Mouse (Mus musculus) heart, embryonic 16.5 days (tissue): ENCODE data around the gene Mecp2. TPM values are rescaled to one million over a fixed set of nuclear protein-coding genes. Genes with fewer than 3 reads are reported as not detected.
"Not testable (repeated sequence)": the region's sequence is repeated elsewhere in the genome, so short reads cannot be mapped to it uniquely, and the experiment has no call there.

ENCODE experiments used
- ATAC-seq: fragments of 200-750 bp; cut with Nextera tagmentation; replicated peaks from 2 replicates; pipeline ENCODE4 v1.8.0; 2017; ENCODE audit warnings: moderate number of reproducible peaks; ENCODE audit not compliant: insufficient read depth, low FRiP score; ENCODE audit errors: extremely low read depth
- H3K27ac ChIP-seq: fragments of 300-500 bp; sonication (generic); 2 replicates; pipeline ENCODE4 v1.5.1; 2014; ENCODE audit warnings: mild to moderate bottlenecking, low read length, control low read depth, moderate library complexity
- H3K27me3 ChIP-seq: fragments of 300-500 bp; sonication (generic); 2 replicates; pipeline ENCODE4 v1.6.1; 2014; ENCODE audit warnings: low read length, mixed read lengths; ENCODE audit not compliant: control insufficient read depth, insufficient read depth
- H3K36me3 ChIP-seq: fragments of 300-500 bp; sonication (generic); 2 replicates; pipeline ENCODE4 v1.6.1; 2014; ENCODE audit not compliant: control insufficient read depth, insufficient read depth
- H3K4me1 ChIP-seq: fragments of 300-500 bp; sonication (generic); 2 replicates; pipeline ENCODE4 v1.6.1; 2014; ENCODE audit warnings: low read length, mixed read lengths; ENCODE audit not compliant: control insufficient read depth, insufficient read depth
- H3K4me2 ChIP-seq: fragments of 300-500 bp; sonication (generic); 2 replicates; pipeline ENCODE4 v1.6.1; 2014; ENCODE audit warnings: low read depth, mild to moderate bottlenecking, control low read depth, low read length
- H3K4me3 ChIP-seq: fragments of 300-500 bp; sonication (generic); 2 replicates; pipeline ENCODE4 v1.5.1; 2014; ENCODE audit warnings: mild to moderate bottlenecking, control low read depth, low read length
- H3K9ac ChIP-seq: fragments of 300-500 bp; sonication (generic); 2 replicates; pipeline ENCODE4 v1.6.1; 2014; ENCODE audit warnings: low read length, control low read depth
- H3K9me3 ChIP-seq: fragments of 300-500 bp; sonication (generic); replicated peaks from 2 replicates; pipeline ENCODE4 v1.6.1; 2016; ENCODE audit warnings: low read length; ENCODE audit not compliant: control insufficient read depth
- WGBS: fragments of 180-500 bp; shearing (Covaris S2); extraction: QIAGEN DNeasy Blood & Tissue Kit; methylation state at CpG from one replicate; pipeline ENCODE4 v1.1.7; 2014; 5-methylcytosine and 5-hydroxymethylcytosine counted together
- polyA plus RNA-seq: library from polyadenylated mRNA; unstranded; fragments of >200 nt; fragmentation: Nextera tagmentation; extraction: Ambion mirVana; gene quantifications from 2 replicates; pipeline ENCODE4 v1.2.1, GENCODE M21; 2015

Gene Mecp2
- polyA plus RNA-seq, result 11.3 and 11.5 TPM in 2 replicates

DNA sequence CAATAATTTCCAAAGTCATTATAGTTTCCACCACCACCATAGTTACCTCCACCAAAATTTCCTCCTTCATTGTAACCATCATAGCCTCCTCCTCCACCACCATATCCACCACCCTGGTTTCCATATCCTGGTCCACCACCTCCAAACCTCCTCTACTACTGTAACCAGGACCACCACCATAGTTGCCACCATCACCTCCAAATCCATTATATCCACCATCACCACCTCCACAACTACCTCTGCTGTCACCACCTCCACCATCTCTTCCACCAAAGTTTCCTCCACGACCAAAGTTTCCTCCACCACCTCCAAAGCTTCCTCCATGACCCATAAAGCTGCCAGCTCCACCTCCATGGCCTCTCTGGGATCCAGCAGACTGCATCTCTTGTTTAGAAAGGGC is at the start of gene Mecp2:
Mecp2 (minus strand) TSS at position 101 of the 400 bp plus-strand sequence.
- not testable (repeated sequence) for H3K36me3 ChIP-seq, H3K4me1 ChIP-seq, H3K27me3 ChIP-seq, H3K4me2 ChIP-seq, H3K27ac ChIP-seq, H3K9me3 ChIP-seq, H3K4me3 ChIP-seq, H3K9ac ChIP-seq, ATAC-seq
- WGBS, result 26% methylated on average over 1 of the region's 1 CpGs

DNA sequence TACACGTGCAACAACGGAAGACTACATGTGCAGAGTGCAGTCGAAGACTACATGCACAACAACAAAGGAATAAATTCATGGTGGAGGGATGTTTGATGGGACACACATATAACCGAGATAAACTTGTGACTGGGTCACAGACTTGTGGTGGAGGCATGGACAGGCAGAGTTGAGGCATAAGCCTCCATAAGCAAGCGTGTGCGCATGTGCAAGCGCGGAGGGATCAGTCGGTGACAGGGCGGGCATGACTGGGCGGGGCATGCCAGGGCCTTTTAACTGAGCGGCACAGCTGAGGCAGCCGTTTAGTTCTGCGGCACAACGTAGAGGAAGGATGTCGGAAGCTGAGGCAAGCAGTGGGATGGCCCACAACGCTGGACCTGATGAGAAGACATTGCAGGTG is 41.8 kb upstream of the Mecp2 start, which contains the start of gene Tktl1:
Tktl1 (plus strand) TSS at position 301 of the 400 bp plus-strand sequence.
- no peak within 1 kb of the TSS for H3K4me2 ChIP-seq
- no peaks in the 10 kb centered on the region for H3K4me1 ChIP-seq
- no peak within 1 kb of the TSS for H3K4me3 ChIP-seq
- no peaks in the 10 kb centered on the region for H3K9me3 ChIP-seq
- H3K27ac ChIP-seq, result no peak within 1 kb of the TSS
- no peaks in the 10 kb centered on the region for H3K27me3 ChIP-seq
- 86% methylated on average over 17 of the region's 17 CpGs for WGBS
- H3K36me3 ChIP-seq, result no peaks in the 10 kb centered on the region
- H3K9ac ChIP-seq, result no peak within 1 kb of the TSS
- ATAC-seq, result no peak

- no peak for ATAC-seq
- WGBS, result 91% methylated on average over 1 of the region's 1 CpGs
- H3K4me2 ChIP-seq, result no peak within 1 kb of the TSS
- no peaks in the 10 kb centered on the region for H3K27me3 ChIP-seq
- H3K27ac ChIP-seq, result no peak within 1 kb of the TSS
- H3K36me3 ChIP-seq, result no peaks in the 10 kb centered on the region
- H3K9ac ChIP-seq, result no peak within 1 kb of the TSS
- H3K9me3 ChIP-seq, result no peaks in the 10 kb centered on the region
- H3K4me3 ChIP-seq, result no peak within 1 kb of the TSS
- no peaks in the 10 kb centered on the region for H3K4me1 ChIP-seq
Measured at GRCm38 (mm10) chrX:74167738-74168137, 32.6 kb upstream of the Mecp2 start, which contains the start of gene Tex28. Gene Tex28, minus strand, starts transcription at chrX:74167838.

- no peaks in the 10 kb centered on the region for H3K9me3 ChIP-seq
- H3K36me3 ChIP-seq, result no peaks in the 10 kb centered on the region
- no peak for ATAC-seq
- H3K27ac ChIP-seq, result no peak within 1 kb of the TSS
- no peaks in the 10 kb centered on the region; the same call in 1 of the 2 replicates for H3K27me3 ChIP-seq
- no peak within 1 kb of the TSS for H3K4me3 ChIP-seq
- H3K4me1 ChIP-seq, result no peaks in the 10 kb centered on the region
- H3K9ac ChIP-seq, result no peak within 1 kb of the TSS
- no peak within 1 kb of the TSS for H3K4me2 ChIP-seq
Measured at GRCm38 (mm10) chrX:74127164-74127563, 8.0 kb downstream of the Mecp2 start, which contains the start of gene Opn1mw. Gene Opn1mw, plus strand, starts transcription at chrX:74127464.

- no peak for ATAC-seq
- Histone ChIP-seq H3K27me3 (no peaks in the 10 kb centered on the region; the same call in 1 of the 2 replicates), H3K36me3 (no peaks in the 10 kb centered on the region), H3K27ac (no peak overlapping the region), H3K4me3 (no peak overlapping the region), H3K9me3 (no peaks in the 10 kb centered on the region), H3K4me1 (no peaks in the 10 kb centered on the region), H3K4me2 (no peak overlapping the region), H3K9ac (no peak overlapping the region)
- WGBS, result 54% methylated on average over 2 of the region's 2 CpGs
Measured at GRCm38 (mm10) chrX:74124975-74125374, 10.2 kb downstream of the Mecp2 start.

DNA sequence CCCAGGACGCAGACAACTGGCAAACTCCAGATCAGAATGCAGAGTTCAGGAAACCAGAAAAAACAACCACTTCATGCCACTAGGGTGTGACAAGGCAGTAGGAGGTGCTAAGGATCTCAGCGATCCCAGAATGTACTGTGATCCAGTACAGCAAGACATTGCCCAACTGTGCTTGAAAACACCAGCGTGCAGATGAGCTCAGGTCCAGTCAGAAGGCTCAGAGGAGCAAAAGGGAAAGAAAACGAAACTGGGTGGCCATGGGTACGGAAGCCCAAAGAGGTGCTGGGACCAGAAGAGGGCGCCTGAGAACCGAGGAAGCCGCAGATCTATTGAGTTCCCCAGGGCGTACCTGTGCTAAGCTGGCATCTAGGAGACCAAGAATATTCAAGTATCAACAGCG is 19.7 kb downstream of the Mecp2 start:
- Histone ChIP-seq H3K36me3 (no peaks in the 10 kb centered on the region), H3K4me3 (peak overlapping the region; percentile 46), H3K4me2 (peak overlapping the region; percentile 58), H3K27me3 (no peaks in the 10 kb centered on the region; the same call in 1 of the 2 replicates), H3K9ac (peak overlapping the region; percentile 62), H3K27ac (no peak overlapping the region), H3K9me3 (no peaks in the 10 kb centered on the region), H3K4me1 (no peaks in the 10 kb centered on the region)
- peak; percentile 73 for ATAC-seq
- 11% methylated on average over 10 of the region's 10 CpGs for WGBS

DNA sequence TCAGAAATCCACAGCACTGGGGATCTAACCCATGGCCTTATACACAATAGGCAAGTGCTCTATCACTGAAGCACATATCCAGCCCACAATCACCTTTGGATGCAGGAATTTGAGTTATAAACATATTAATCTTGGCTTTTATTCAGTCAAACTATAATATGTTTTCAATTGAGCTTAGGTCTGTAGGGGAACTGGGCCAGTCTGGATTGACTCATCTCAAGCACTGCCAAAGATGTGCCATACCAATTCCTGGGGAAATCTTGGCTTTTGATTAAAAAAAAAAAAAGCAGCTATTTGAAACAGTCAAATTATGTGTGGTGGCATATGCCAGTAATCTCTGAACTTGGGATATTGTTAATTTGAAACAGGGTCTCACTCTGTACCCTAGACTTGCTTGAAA is 21.1 kb downstream of the Mecp2 start:
- Histone ChIP-seq H3K4me2 (no peak overlapping the region), H3K36me3 (no peaks in the 10 kb centered on the region), H3K27me3 (no peaks in the 10 kb centered on the region; the same call in 1 of the 2 replicates), H3K27ac (no peak overlapping the region), H3K4me3 (no peak overlapping the region), H3K4me1 (0 out of 2 replicates have a peak, but pooled peaks cover 2% of the 10 kb centered on the region), H3K9me3 (no peaks in the 10 kb centered on the region), H3K9ac (no peak overlapping the region)
- no peak for ATAC-seq

- no peak overlapping the region for H3K4me2 ChIP-seq
- H3K9ac ChIP-seq, result no peak overlapping the region
- 0 out of 2 replicates have a peak, but pooled peaks cover 3% of the 10 kb centered on the region for H3K4me1 ChIP-seq
- H3K9me3 ChIP-seq, result no peaks in the 10 kb centered on the region
- no peak for ATAC-seq
- H3K4me3 ChIP-seq, result no peak overlapping the region
- H3K36me3 ChIP-seq, result no peaks in the 10 kb centered on the region
- H3K27me3 ChIP-seq, result no peaks in the 10 kb centered on the region
- 16% methylated on average over 3 of the region's 3 CpGs for WGBS
- 0 out of 2 replicates have a peak overlapping the region, but pooled peaks have one; percentile 2 for H3K27ac ChIP-seq
Measured at GRCm38 (mm10) chrX:74108747-74109146, 26.4 kb downstream of the Mecp2 start.

DNA sequence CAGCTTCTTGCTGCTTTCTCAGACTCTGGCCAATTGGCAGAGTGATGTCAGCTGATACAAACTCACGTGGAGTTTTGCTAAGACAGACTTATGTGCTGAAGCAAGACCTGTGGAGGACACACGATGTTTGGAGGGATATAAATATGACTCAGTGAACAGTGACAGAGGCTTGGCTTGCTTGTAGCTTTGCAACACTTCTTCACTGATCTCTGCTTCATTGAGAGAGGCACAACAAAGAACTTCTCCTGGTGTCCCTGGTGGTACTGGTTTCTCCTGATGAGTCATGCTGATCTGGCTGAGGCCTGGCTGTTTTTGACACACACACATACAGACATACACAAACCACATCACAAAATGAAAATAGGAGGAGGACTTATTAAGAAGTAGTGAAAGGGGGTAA is 29.2 kb downstream of the Mecp2 start:
- no peak for ATAC-seq
- Histone ChIP-seq H3K27me3 (no peaks in the 10 kb centered on the region), H3K9me3 (no peaks in the 10 kb centered on the region), H3K9ac (no peak overlapping the region), H3K4me2 (no peak overlapping the region), H3K36me3 (no peaks in the 10 kb centered on the region), H3K27ac (no peak overlapping the region), H3K4me1 (0 out of 2 replicates have a peak, but pooled peaks cover 3% of the 10 kb centered on the region), H3K4me3 (no peak overlapping the region)
- WGBS, result 33% methylated on average over 2 of the region's 2 CpGs
